Mouse (Mus musculus): Measurements from ENCODE around the gene Dclk1. TPM values are rescaled to one million over a fixed set of nuclear protein-coding genes. Genes with fewer than 3 reads are reported as not detected.

Gene Dclk1
- polyA plus RNA-seq, 1 experiment from 2014 or later: 62.8 TPM

- 91% methylated on average over 2 of the region's 2 CpGs for WGBS
- no peak overlapping the region for H3K4me3 ChIP-seq (replicated peaks)
- H3K4me2 ChIP-seq: no peak overlapping the region
- no peak for ATAC-seq (ENCODE audit: insufficient number of reproducible peaks, insufficient read depth, low FRiP score, low TSS enrichment, low read depth)
- no peaks in the 10 kb centered on the region for H3K27me3 ChIP-seq
- H3K27ac ChIP-seq: no peak overlapping the region
- H3K4me1 ChIP-seq (replicated peaks): peaks cover 13% of the 10 kb centered on the region; the same call in 1 of the 2 replicates
- no peaks in the 10 kb centered on the region for H3K9me3 ChIP-seq
- no peaks in the 10 kb centered on the region for H3K36me3 ChIP-seq
- no peak overlapping the region for H3K9ac ChIP-seq (replicated peaks)
Observed at GRCm38 (mm10) chr3:55430022-55430549, 187.9 kb downstream of the Dclk1 start.

DNA sequence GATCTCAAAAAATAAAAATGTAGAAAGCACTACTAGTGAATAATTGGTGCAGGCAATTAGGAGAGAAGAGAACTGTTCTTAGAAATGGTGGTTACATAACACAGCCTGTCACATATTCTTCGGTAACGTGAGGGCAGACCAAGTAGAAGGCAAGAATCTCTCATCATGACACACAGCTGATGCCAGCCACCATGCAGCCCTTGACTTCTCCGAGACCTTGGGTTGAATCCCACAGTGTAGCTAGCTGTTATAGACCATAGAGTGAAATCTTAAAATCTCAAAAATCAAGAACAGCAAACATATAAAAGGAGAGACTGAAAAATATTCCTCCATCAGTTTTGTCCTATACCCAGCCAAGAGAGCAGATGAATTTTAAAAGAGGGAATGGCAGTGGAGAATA lies 189.1 kb downstream of the Dclk1 start:
- Histone ChIP-seq H3K4me3 (replicated peaks) (no peak overlapping the region), H3K27me3 (no peaks in the 10 kb centered on the region)
- 93% methylated on average over 3 of the region's 3 CpGs for WGBS

DNA sequence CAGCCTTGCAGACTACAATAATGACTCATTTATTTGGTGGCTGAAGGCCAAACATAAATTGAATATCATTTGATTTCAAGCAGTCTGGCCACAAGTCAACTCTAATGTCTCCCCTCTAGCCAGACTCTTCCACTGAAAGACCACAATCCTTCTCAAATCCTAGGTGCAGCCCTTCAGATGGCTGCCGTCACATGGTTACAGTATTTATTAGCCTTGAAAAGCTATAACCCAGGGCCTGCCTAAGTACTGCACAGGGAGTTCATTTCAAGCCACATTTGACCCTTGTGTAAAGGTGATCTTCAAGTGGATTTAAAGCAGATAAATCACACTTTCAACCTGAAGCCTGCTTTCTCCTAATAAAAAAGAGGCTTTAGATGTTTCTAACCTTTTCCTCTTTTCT lies 192.1 kb downstream of the Dclk1 start:
- WGBS: 9% methylated on average over 1 of the region's 1 CpGs
- no peaks in the 10 kb centered on the region for H3K9me3 ChIP-seq
- no peak for ATAC-seq (ENCODE audit: insufficient number of reproducible peaks, insufficient read depth, low FRiP score, low TSS enrichment, low read depth)
- peaks cover 22% of the 10 kb centered on the region for H3K4me1 ChIP-seq (replicated peaks)
- H3K36me3 ChIP-seq: no peaks in the 10 kb centered on the region
- H3K9ac ChIP-seq (replicated peaks): no peak overlapping the region
- H3K27me3 ChIP-seq: no peaks in the 10 kb centered on the region
- H3K27ac ChIP-seq: no peak overlapping the region
- H3K4me3 ChIP-seq (replicated peaks): no peak overlapping the region
- no peak overlapping the region for H3K4me2 ChIP-seq

More for the DNA sequence above, 189.1 kb downstream of the Dclk1 start:
- H3K4me2 ChIP-seq: no peak overlapping the region
- no peaks in the 10 kb centered on the region for H3K9me3 ChIP-seq
- H3K27ac ChIP-seq: no peak overlapping the region
- no peak overlapping the region for H3K9ac ChIP-seq (replicated peaks)
- no peak for ATAC-seq (ENCODE audit: insufficient number of reproducible peaks, insufficient read depth, low FRiP score, low TSS enrichment, low read depth)
- peaks cover 12% of the 10 kb centered on the region for H3K4me1 ChIP-seq (replicated peaks)
- H3K36me3 ChIP-seq: no peaks in the 10 kb centered on the region

- Histone ChIP-seq H3K4me3 (replicated peaks) (no peak overlapping the region), H3K27me3 (no peaks in the 10 kb centered on the region), H3K4me1 (replicated peaks) (peaks cover 28% of the 10 kb centered on the region), H3K4me2 (no peak overlapping the region), H3K9ac (replicated peaks) (no peak overlapping the region), H3K9me3 (no peaks in the 10 kb centered on the region), H3K36me3 (no peaks in the 10 kb centered on the region), H3K27ac (no peak overlapping the region)
- 74% methylated on average over 7 of the region's 7 CpGs for WGBS
- no peak for ATAC-seq (ENCODE audit: insufficient number of reproducible peaks, insufficient read depth, low FRiP score, low TSS enrichment, low read depth)
Observed at GRCm38 (mm10) chr3:55438824-55439446, 196.8 kb downstream of the Dclk1 start.

DNA sequence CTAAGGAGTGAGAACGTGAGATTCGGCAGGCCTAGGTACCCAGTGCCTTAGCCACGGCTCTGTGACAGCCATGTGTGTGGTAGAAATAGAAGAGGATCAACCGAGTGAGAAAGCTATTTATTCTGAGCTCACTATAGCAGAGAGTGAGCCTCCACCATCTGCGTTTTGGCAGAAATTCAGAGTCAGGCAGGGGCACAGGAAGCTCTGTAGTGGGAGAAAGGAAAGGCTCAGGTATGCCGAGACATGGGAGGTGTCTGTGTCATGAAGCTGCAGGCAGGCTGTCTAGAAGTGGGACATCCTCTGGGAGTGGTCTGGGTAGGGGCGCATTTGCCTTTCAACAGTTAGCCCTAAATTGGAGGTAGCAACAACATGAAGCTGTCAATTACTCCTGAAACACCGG lies 198.2 kb downstream of the Dclk1 start:
- Histone ChIP-seq H3K27ac (0 out of 2 replicates have a peak overlapping the region, but pooled peaks have one; percentile 8), H3K36me3 (no peaks in the 10 kb centered on the region), H3K4me2 (no peak overlapping the region), H3K4me1 (replicated peaks) (peaks cover 21% of the 10 kb centered on the region), H3K27me3 (no peaks in the 10 kb centered on the region), H3K9me3 (no peaks in the 10 kb centered on the region), H3K4me3 (replicated peaks) (no peak overlapping the region), H3K9ac (replicated peaks) (no peak overlapping the region)
- no peak for ATAC-seq (ENCODE audit: insufficient number of reproducible peaks, insufficient read depth, low FRiP score, low TSS enrichment, low read depth)
- WGBS: 53% methylated on average over 8 of the region's 8 CpGs

DNA sequence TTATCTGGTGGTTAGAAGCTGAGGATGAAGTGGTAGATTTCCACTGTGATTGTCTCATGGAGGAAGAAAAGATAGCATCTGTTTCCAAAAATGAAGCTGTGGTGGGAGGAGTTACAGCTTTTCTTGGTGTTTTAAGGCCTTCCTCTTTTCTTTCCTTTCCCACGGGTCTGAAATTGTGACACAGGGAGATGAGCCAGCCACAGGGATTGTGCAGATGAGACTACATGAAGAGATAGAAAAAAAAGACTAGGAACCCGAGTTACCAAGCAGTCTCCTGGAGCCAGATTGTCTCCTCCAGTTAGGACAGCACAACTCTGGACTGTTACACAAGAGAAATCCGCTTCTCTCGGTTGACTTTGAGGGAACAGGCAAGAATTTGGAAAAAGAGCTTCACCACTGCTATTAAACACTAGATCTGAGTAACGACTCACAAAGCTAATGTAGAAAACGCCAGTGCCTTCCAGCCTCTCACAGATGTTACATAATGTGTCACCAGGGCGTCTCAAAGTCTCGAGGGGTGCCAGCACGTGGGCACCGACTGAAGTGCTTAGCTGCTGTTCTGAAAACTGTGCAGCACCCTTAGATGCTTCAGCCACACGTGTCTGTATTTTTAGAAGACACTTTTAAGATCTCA lies 200.0 kb downstream of the Dclk1 start:
- Histone ChIP-seq H3K27me3 (no peaks in the 10 kb centered on the region), H3K4me3 (replicated peaks) (no peak overlapping the region), H3K9me3 (no peaks in the 10 kb centered on the region), H3K9ac (replicated peaks) (no peak overlapping the region), H3K4me1 (replicated peaks) (peaks cover 11% of the 10 kb centered on the region; the same call in 1 of the 2 replicates), H3K27ac (no peak overlapping the region), H3K4me2 (no peak overlapping the region), H3K36me3 (no peaks in the 10 kb centered on the region)
- 75% methylated on average over 11 of the region's 11 CpGs for WGBS
- no peak for ATAC-seq (ENCODE audit: insufficient number of reproducible peaks, insufficient read depth, low FRiP score, low TSS enrichment, low read depth)

DNA sequence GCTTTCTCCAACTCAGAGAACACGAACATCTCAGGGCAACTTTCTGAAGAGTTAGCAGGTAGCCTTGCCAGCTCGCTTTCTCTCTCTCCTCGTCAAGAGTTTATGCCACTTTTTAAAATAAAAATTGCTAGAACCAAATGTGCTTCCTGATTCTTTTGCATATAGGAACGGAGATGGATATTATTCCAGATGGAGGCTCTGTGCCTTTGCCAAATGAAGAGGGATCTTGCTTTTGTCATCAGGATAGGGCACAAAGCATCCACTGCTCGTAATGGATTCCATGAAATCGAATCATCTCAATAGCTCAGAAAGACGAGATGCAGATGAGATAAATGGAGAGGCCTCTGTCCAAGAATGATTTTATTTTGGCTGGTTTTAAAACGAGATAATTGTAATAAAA lies 201.1 kb downstream of the Dclk1 start:
- WGBS: 86% methylated on average over 8 of the region's 8 CpGs
- Histone ChIP-seq H3K9me3 (no peaks in the 10 kb centered on the region), H3K27me3 (no peaks in the 10 kb centered on the region), H3K4me1 (replicated peaks) (peaks cover 16% of the 10 kb centered on the region), H3K4me2 (no peak overlapping the region), H3K27ac (no peak overlapping the region), H3K36me3 (no peaks in the 10 kb centered on the region), H3K4me3 (replicated peaks) (no peak overlapping the region), H3K9ac (replicated peaks) (no peak overlapping the region)
- no peak for ATAC-seq (ENCODE audit: insufficient number of reproducible peaks, insufficient read depth, low FRiP score, low TSS enrichment, low read depth)

GRCm38 (mm10) chr3:55443725-55444124 lies 201.6 kb downstream of the Dclk1 start:
- WGBS: 92% methylated on average over 2 of the region's 2 CpGs
- no peak overlapping the region for H3K4me3 ChIP-seq (replicated peaks)
- ATAC-seq (ENCODE audit: insufficient number of reproducible peaks, insufficient read depth, low FRiP score, low TSS enrichment, low read depth): no peak

GRCm38 (mm10) chr3:55446681-55447080 lies 204.5 kb downstream of the Dclk1 start:
- Histone ChIP-seq H3K9me3 (peaks cover 2% of the 10 kb centered on the region; the same call in 1 of the 2 replicates), H3K27me3 (no peaks in the 10 kb centered on the region), H3K4me2 (no peak overlapping the region), H3K27ac (no peak overlapping the region), H3K4me3 (replicated peaks) (no peak overlapping the region), H3K9ac (replicated peaks) (no peak overlapping the region), H3K4me1 (replicated peaks) (peaks cover 6% of the 10 kb centered on the region), H3K36me3 (no peaks in the 10 kb centered on the region)
- ATAC-seq (ENCODE audit: insufficient number of reproducible peaks, insufficient read depth, low FRiP score, low TSS enrichment, low read depth): no peak
- WGBS: 91% methylated on average over 7 of the region's 7 CpGs

More at GRCm38 (mm10) chr3:55443725-55444124, 201.6 kb downstream of the Dclk1 start:
- Histone ChIP-seq H3K27me3 (no peaks in the 10 kb centered on the region), H3K9me3 (no peaks in the 10 kb centered on the region), H3K4me1 (replicated peaks) (peaks cover 17% of the 10 kb centered on the region), H3K9ac (replicated peaks) (no peak overlapping the region), H3K36me3 (no peaks in the 10 kb centered on the region), H3K27ac (no peak overlapping the region), H3K4me2 (no peak overlapping the region)

GRCm38 (mm10) chr3:55447486-55448460 lies 205.6 kb downstream of the Dclk1 start:
- Histone ChIP-seq H3K4me3 (replicated peaks) (no peak overlapping the region), H3K36me3 (no peaks in the 10 kb centered on the region), H3K27me3 (no peaks in the 10 kb centered on the region), H3K27ac (no peak overlapping the region), H3K9ac (replicated peaks) (no peak overlapping the region), H3K4me1 (replicated peaks) (peaks cover 6% of the 10 kb centered on the region; the same call in 1 of the 2 replicates), H3K9me3 (peaks cover 2% of the 10 kb centered on the region; the same call in 1 of the 2 replicates), H3K4me2 (no peak overlapping the region)
- 75% methylated on average over 5 of the region's 5 CpGs for WGBS
- no peak for ATAC-seq (ENCODE audit: insufficient number of reproducible peaks, insufficient read depth, low FRiP score, low TSS enrichment, low read depth)

DNA sequence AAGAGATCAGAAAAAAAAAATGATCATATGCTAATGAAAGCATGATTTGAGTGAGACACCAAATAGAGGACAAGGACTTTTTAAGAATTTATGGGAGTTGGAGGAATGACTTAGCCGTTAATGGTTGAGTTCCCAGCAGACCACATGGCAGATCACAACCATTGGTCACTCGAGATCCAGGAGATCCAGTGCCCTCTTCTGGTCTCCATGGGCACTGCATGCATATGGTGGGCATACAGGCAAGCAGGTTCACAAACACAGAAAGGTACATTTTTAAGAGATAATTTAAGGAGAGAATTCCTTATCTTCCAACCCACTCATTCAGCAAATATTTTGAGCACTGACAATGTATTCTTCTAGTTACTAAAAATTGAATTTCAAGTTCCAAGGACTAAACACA lies 207.0 kb downstream of the Dclk1 start:
- ATAC-seq (ENCODE audit: insufficient number of reproducible peaks, insufficient read depth, low FRiP score, low TSS enrichment, low read depth): no peak
- H3K27me3 ChIP-seq: no peaks in the 10 kb centered on the region

More for the DNA sequence above, 207.0 kb downstream of the Dclk1 start:
- Histone ChIP-seq H3K27ac (no peak overlapping the region), H3K4me2 (no peak overlapping the region), H3K4me1 (replicated peaks) (peaks cover 6% of the 10 kb centered on the region; the same call in 1 of the 2 replicates), H3K36me3 (no peaks in the 10 kb centered on the region), H3K9me3 (peaks cover 2% of the 10 kb centered on the region; the same call in 1 of the 2 replicates), H3K9ac (replicated peaks) (no peak overlapping the region), H3K4me3 (replicated peaks) (no peak overlapping the region)
- 81% methylated on average over 2 of the region's 2 CpGs for WGBS
